Mouse (Mus musculus): ENCODE measurements around the gene Gse1. TPM values are rescaled to one million over a fixed set of nuclear protein-coding genes. Genes with fewer than 3 reads are reported as not detected.

The Gse1 gene
- polyA plus RNA-seq, 1 experiment from 2014 or later, result 6.8 TPM

GRCm38 (mm10) chr8:120530954-120531656, 302.8 kb downstream of the Gse1 start:
- no peak overlapping the region for H3K27ac ChIP-seq
- no peak overlapping the region for H3K9ac ChIP-seq
- H3K27me3 ChIP-seq, result peaks cover 9% of the 10 kb centered on the region
- no peak overlapping the region for H3K4me3 ChIP-seq
- WGBS, result 55% methylated on average over 16 of the region's 16 CpGs
- no peaks in the 10 kb centered on the region for H3K36me3 ChIP-seq
- H3K4me1 ChIP-seq, result peaks cover 80% of the 10 kb centered on the region
- H3K9me3 ChIP-seq, result no peaks in the 10 kb centered on the region
- ATAC-seq (ENCODE audit: insufficient number of reproducible peaks, low FRiP score, low TSS enrichment, low read depth), result no peak
- H3K4me2 ChIP-seq, result no peak overlapping the region

GRCm38 (mm10) chr8:120531775-120532516, 303.7 kb downstream of the Gse1 start:
- H3K27me3 ChIP-seq, result peaks cover 9% of the 10 kb centered on the region
- no peaks in the 10 kb centered on the region for H3K9me3 ChIP-seq
- H3K4me2 ChIP-seq, result peak overlapping the region; percentile 37; the same call in 1 of the 2 replicates
- H3K36me3 ChIP-seq, result no peaks in the 10 kb centered on the region
- peak overlapping the region; percentile 47; the same call in 1 of the 2 replicates for H3K27ac ChIP-seq
- H3K9ac ChIP-seq, result no peak overlapping the region
- peaks cover 80% of the 10 kb centered on the region for H3K4me1 ChIP-seq
- no peak overlapping the region for H3K4me3 ChIP-seq
- ATAC-seq (ENCODE audit: insufficient number of reproducible peaks, low FRiP score, low TSS enrichment, low read depth), result no peak
- 47% methylated on average over 10 of the region's 10 CpGs for WGBS

DNA sequence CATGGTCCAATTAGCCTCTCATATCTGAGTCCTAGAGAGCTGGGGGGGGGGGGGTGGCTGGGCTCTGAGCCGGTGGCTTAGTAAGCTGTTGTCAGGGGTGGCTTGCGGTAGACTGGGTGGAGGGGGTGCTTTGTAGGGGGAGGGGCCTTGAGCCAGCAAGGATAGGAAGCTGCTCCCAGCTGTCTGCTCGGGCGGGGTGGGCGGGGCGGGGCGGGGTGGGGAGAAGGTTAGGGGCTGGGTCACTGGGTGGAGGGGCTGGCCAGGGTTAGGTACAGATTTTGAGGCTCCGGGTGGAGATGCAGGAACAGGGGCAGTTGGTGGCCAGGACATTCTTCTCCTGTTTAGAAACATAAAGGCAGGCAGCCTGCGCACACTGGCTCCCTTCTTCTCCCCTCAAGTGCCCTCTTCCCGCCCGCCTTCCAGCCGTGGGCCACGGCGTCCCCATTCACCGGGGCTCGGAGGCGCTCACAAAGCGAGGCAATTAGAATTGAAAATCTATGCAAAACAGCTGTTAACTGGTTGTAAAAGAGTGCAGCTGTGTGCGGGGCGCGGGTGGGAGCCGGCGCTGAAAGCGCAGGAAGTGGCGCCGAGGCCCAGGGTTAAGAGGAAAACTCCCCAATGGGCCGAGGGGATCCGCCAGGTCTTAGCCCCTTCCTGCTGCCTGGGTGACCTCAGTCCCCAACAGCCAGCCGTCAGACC, 304.4 kb downstream of the Gse1 start:
- no peaks in the 10 kb centered on the region for H3K9me3 ChIP-seq
- peak overlapping the region; percentile 27; the same call in 1 of the 2 replicates for H3K27ac ChIP-seq
- WGBS, result 5% methylated on average over 28 of the region's 29 CpGs
- H3K27me3 ChIP-seq, result peaks cover 9% of the 10 kb centered on the region
- ATAC-seq (ENCODE audit: insufficient number of reproducible peaks, low FRiP score, low TSS enrichment, low read depth), result no peak
- H3K9ac ChIP-seq, result no peak overlapping the region
- 0 out of 2 replicates have a peak overlapping the region, but pooled peaks have one; percentile 9 for H3K4me3 ChIP-seq
- peaks cover 81% of the 10 kb centered on the region for H3K4me1 ChIP-seq
- no peaks in the 10 kb centered on the region for H3K36me3 ChIP-seq
- peak overlapping the region; percentile 37 for H3K4me2 ChIP-seq

GRCm38 (mm10) chr8:120533380-120533779, 305.1 kb downstream of the Gse1 start:
- no peaks in the 10 kb centered on the region for H3K9me3 ChIP-seq
- H3K27ac ChIP-seq, result no peak overlapping the region
- 29% methylated on average over 3 of the region's 3 CpGs for WGBS
- H3K4me3 ChIP-seq, result no peak overlapping the region
- H3K4me1 ChIP-seq, result peaks cover 81% of the 10 kb centered on the region
- H3K27me3 ChIP-seq, result peaks cover 9% of the 10 kb centered on the region
- no peak for ATAC-seq (ENCODE audit: insufficient number of reproducible peaks, low FRiP score, low TSS enrichment, low read depth)
- H3K36me3 ChIP-seq, result no peaks in the 10 kb centered on the region
- H3K9ac ChIP-seq, result no peak overlapping the region
- peak overlapping the region; percentile 37 for H3K4me2 ChIP-seq

- Histone ChIP-seq H3K4me1 (peaks cover 81% of the 10 kb centered on the region), H3K9me3 (no peaks in the 10 kb centered on the region), H3K9ac (no peak overlapping the region), H3K27ac (no peak overlapping the region), H3K4me2 (no peak overlapping the region), H3K27me3 (peaks cover 9% of the 10 kb centered on the region), H3K36me3 (no peaks in the 10 kb centered on the region), H3K4me3 (no peak overlapping the region)
- 57% methylated on average over 8 of the region's 8 CpGs for WGBS
- no peak for ATAC-seq (ENCODE audit: insufficient number of reproducible peaks, low FRiP score, low TSS enrichment, low read depth)
Observed at GRCm38 (mm10) chr8:120534080-120534479, 305.8 kb downstream of the Gse1 start.

DNA sequence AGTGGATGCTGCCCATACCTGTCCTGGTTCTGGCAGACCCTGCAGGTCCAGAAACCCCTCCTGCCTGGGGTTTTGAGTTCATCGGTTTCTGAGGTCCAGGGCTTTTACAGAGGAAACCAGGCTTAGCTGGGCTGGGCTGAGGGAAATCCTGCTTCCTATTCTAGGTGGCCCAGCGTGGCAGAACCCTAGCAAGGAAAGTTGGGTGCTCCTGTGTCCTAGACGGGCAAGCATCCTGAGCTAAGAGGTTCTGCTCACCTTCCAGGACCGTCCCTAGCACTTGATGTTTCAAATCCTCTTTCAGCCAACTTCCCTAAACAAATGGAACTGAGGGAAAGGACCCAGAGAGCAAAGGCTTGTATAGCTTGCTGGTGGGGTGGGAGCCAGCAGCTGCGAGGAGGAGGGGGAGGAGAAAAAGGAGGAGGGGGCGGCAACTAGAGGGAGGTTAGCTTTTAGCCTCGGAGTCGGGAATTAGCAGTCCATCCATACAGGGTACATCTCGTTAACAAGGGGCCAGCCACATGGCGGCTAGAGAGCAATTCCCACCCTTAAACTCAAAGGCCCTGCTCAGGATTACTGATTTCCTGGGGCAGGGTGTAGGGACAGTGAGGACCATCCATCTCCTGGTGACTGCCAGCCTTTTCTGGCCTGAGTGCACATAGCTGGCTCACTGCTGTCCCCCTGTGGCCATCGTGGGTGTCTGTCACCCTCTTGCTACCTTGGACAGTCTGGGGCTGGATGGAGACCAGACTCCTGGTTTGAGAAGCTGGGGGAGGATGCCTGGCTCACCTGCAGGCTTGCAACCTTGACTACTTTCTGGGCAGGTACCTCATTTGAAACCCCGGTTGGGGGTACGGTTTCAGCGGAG, 306.5 kb downstream of the Gse1 start:
- H3K4me2 ChIP-seq, result no peak overlapping the region; the same call in 1 of the 2 replicates
- H3K9ac ChIP-seq, result no peak overlapping the region
- ATAC-seq (ENCODE audit: insufficient number of reproducible peaks, low FRiP score, low TSS enrichment, low read depth), result peak; percentile 30; the same call in 1 of the 2 replicates
- no peak overlapping the region for H3K27ac ChIP-seq
- H3K4me1 ChIP-seq, result peaks cover 85% of the 10 kb centered on the region
- H3K4me3 ChIP-seq, result no peak overlapping the region
- peaks cover 9% of the 10 kb centered on the region for H3K27me3 ChIP-seq
- H3K9me3 ChIP-seq, result no peaks in the 10 kb centered on the region
- no peaks in the 10 kb centered on the region for H3K36me3 ChIP-seq
- WGBS, result 18% methylated on average over 14 of the region's 14 CpGs

DNA sequence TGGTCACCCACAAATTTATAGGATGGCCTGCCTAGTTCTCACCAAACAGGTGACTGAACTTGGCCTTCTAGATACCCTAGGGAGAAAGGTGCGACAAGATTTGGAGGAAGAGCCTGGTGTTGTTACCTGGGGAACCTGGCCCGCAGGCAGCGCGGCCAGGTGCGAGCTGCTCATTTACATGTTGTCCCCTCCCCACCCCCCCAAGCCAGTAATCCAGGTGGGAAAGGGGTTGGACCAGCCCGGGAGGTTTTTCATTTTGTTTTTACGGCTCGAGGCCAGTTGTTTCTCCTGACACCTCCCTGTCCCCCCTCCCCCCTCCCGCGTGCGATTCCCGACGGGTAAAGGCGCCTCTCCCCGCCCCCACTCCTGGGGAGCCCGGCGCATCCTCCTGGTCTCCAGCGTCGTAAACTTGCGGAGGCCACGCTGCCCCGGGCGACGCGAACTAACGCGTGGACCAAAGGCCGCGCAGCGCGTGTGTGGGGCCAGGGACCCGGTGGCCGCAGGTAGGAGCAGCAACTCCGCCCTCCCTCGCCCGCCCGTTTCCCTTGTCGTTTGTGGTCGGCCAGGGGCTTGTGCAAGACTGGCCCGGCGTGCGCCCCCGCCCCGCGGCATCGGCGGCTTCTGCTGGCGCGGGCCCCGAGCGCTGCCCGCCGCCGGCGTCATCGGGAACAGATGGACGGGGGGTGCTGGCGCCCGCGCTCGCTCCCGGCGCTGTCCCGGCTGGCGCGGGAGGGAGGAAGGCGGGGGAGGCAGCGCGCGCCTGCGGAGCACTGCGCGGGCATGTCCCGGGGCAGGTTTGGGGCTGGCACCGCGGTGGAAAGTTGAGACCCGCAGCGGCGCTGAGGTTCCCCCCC, 307.4 kb downstream of the Gse1 start:
- Histone ChIP-seq H3K4me3 (peak overlapping the region; percentile 60), H3K27me3 (peaks cover 9% of the 10 kb centered on the region), H3K9me3 (no peaks in the 10 kb centered on the region), H3K36me3 (no peaks in the 10 kb centered on the region), H3K4me1 (peaks cover 94% of the 10 kb centered on the region), H3K4me2 (peak overlapping the region; percentile 93), H3K27ac (peak overlapping the region; percentile 77), H3K9ac (peak overlapping the region; percentile 50)
- under 1% methylated on average over 70 of the region's 79 CpGs for WGBS
- ATAC-seq (ENCODE audit: insufficient number of reproducible peaks, low FRiP score, low TSS enrichment, low read depth), result no peak

- H3K4me3 ChIP-seq, result peak overlapping the region; percentile 60
- peak; percentile 15; the same call in 1 of the 2 replicates for ATAC-seq (ENCODE audit: insufficient number of reproducible peaks, low FRiP score, low TSS enrichment, low read depth)
- no peaks in the 10 kb centered on the region for H3K9me3 ChIP-seq
- WGBS, result under 1% methylated on average over 61 of the region's 61 CpGs
- H3K27ac ChIP-seq, result peak overlapping the region; percentile 77
- H3K4me1 ChIP-seq, result peaks cover 92% of the 10 kb centered on the region
- peak overlapping the region; percentile 50 for H3K9ac ChIP-seq
- H3K27me3 ChIP-seq, result peaks cover 9% of the 10 kb centered on the region
- no peaks in the 10 kb centered on the region for H3K36me3 ChIP-seq
- peak overlapping the region; percentile 93 for H3K4me2 ChIP-seq
Observed at GRCm38 (mm10) chr8:120536306-120537206, 308.3 kb downstream of the Gse1 start.

- under 1% methylated on average over 74 of the region's 79 CpGs for WGBS
- Histone ChIP-seq H3K27ac (peak overlapping the region; percentile 77), H3K4me3 (peak overlapping the region; percentile 60), H3K9ac (peak overlapping the region; percentile 31), H3K36me3 (no peaks in the 10 kb centered on the region), H3K4me2 (peak overlapping the region; percentile 93), H3K4me1 (peaks cover 88% of the 10 kb centered on the region), H3K27me3 (peaks cover 9% of the 10 kb centered on the region), H3K9me3 (no peaks in the 10 kb centered on the region)
- ATAC-seq (ENCODE audit: insufficient number of reproducible peaks, low FRiP score, low TSS enrichment, low read depth), result 0 out of 2 replicates have a peak, but pooled peaks have one; percentile 2
Observed at GRCm38 (mm10) chr8:120537207-120537817, 309.1 kb downstream of the Gse1 start.

Data from limb, embryonic 15.5 days (tissue).